Mouse (Mus musculus) heart, adult 8-10 months (tissue): ENCODE results near the gene Adar. TPM values are rescaled to one million over a fixed set of nuclear protein-coding genes. Genes with fewer than 3 reads are reported as not detected.

Source experiments
- DNase-seq: peaks from one replicate; pipeline ENCODE4 v3.0.0; 2022; ENCODE audit warnings: low spot score
- total RNA-seq, 4 experiments: library from RNA; stranded (reverse); gene quantifications; 2 replicates each; pipeline ENCODE4 v1.2.4; 2022

Adar gene
- 10 to 100 TPM; 10.8 to 13.0 (median 12.4) TPM for total RNA-seq

DNA sequence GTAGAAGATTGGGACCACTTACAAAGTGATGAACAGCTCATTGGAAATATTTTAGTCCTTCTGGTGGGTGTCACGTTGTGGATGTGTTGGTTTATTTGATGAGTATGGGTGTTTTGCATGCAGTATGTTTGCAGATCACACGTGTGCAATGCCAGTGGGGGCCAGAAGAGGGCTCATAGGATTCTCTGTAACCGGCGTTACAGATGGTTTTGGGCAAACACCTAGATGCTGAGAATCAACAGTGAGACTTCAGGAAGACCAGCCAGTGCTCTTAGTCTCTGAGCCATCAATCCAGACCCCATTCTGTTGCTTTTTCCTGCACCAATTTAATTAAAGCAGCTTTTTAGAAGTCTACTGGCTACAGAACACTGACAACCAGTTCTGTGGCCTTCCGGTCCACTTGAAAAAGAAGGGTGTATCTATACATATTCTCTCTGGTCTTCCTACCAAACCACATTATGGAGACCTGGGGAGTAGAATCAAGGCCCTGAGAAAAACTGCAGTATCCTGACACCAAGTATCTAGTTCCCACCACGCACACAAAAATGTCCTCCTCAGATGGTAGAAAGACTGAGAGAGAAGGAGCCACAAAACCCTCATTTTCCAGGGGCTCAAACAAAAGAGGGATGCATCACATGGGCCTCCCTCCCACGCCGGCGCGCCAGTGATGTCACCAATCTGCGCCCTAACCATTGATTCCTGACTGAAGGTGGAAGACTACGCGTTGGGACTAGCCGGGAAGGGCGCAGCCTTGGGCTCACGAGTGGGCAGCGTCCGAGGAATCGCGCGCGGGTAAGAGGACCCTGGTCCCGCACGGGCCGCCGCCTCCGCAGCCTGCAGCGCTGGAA is at the start of gene Adar:
TSS of gene Adar (plus strand) at position 664 of the 848 bp plus-strand sequence.
- peak; percentile 70 for DNase-seq

DNA sequence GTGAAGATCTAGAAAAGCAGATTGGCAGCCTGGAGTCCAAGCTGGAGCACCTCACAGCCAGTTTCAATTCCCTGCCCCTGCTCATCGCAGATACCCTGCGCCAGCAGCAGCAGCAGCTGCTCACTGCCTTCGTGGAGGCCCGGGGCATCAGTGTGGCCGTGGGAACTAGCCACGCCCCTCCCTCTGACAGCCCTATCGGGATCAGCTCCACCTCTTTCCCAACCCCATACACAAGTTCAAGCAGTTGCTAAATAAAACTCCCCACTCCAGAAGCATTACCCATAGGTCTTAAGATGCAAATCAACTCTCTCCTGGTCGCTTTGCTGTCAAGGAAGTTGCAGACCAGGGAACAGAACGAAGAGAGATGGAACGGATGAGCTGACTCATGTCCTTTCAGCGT is 47.7 kb upstream of the Adar start:
- no peak for DNase-seq

DNA sequence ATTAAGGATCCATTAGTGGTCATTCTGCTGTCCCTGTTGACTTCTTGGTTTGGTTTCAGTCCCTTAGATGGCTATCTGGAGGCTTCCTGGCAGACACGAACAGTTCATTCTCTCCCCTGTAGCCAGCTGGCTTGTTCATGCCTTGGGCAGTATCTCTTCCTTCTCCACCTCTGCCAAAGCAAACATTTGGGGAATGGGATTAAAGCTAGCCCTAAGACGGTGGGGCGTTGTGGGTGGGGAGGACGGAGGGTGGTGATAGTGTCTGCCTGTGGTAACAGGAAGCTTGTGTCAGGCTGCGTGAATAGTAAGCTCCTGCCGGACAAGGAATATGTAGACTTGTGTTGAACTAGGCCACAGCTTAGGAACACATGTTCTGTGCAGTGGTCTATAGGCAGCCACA is 43.5 kb upstream of the Adar start:
- peak; percentile 9 for DNase-seq

DNA sequence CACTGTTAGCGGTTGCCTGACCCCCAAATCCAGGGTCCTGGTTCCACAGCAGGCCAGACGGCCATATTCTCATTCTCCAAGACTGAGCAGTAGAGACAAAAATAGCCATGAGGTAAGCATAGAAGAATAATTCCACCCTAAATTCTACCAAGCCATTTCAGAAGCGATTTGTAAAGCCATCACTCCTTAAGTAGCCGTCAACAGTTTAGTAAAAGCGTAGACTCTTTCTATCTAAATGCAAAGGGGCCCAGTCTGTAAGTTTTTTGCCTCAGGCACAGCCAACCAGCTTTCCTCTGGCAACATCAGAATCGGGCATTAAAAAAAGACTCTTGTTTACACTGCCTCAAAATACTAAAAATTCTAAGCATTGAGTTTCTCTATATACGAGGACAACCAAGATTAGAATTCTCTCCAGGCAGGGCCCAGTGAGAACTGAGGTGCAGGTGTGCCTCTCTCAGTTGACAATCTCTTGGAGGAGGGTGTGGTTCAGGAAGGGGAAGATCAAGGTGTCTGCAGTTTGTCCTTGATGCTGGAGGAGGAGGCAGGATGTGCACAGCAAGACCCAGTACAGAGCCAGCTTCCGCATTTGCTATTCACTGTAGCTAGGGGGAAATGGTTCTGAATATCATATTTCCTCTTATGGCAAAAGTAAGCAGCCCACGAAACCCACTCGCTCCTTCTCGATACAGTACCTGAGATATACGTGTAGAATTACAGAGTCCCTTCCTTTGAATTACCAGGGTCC is 42.1 kb upstream of the Adar start:
- no peak for DNase-seq

DNA sequence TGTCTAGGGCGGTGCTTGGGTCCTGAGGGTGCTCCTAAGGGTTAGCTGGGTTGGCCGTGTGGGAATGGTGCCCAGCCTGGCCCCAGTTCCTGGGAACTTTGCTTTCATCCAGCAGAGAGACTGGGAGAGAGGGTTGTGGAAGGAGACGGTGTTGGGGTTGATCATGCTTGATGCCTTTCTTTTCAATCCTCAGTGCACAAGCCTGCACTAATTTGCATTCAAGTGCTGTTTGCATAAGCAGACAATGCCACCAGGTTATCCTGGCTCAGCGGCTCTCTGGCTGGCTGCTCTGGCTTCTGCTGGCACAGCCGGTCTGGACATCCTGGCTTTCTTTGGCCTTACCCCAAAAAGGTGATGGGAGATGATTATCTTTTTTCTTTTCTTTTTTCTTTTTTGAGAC is 37.2 kb upstream of the Adar start:
- DNase-seq = no peak

DNA sequence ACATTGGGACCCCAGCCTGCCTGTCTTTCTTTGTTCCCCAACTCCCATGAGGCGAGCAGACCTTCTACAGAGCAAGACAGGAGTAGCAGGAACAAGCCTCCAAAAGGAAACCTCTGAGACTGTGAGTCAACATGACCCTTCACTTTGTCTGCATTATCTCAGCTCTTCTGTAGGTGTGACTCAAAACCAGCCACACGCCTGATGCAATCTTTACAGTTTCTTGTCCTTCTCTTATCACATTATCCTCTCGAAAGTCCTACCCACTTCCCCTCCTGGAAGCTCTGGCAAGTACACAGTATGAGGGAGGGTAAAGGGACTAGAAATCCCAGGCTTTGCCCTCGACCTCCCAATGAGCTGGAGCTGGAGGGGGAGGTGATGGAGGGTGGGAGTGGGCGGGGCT is 28.8 kb upstream of the Adar start:
- no peak for DNase-seq

DNA sequence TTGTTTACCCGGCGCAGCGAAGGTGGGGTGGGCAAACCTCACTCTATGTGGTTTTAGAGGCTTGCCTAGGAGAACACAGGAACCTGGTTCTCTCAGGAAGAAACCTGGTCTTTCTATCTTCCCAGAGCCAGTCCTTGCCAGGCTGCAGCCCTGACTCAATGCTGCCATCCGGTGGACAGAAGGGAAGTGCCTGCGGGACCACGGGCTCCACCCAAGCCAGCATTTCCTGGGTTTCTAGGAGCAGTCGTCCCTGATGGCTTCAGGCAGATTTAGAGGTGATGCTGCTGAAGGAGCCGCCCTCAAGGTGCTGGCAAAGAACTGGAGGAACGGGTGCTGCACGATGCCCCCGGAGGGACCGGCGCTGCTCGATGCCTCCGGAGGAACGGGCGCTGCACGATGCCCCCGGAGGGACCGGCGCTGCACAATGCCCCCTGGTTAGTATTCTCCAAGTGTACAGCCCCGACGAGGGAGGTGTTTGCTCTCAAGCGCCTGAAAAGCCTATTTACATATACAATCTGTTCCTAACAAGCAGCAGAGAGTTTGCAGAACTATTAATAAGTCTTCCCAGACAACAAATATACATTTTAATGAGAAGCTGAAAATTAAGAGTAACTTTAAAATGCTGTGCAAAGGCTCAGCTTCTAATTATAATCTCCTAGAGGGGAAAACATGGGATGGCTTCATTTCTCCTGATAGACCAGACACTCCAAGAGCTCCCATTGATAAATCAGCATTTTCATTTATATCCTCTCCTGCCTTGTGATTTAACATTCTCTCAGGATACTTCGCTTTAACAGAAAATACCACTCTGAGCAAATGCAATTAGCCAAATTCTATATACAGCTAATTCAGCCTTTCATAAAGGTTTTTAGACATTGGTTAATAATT is 25.9 kb upstream of the Adar start:
- DNase-seq = peak; percentile 82

DNA sequence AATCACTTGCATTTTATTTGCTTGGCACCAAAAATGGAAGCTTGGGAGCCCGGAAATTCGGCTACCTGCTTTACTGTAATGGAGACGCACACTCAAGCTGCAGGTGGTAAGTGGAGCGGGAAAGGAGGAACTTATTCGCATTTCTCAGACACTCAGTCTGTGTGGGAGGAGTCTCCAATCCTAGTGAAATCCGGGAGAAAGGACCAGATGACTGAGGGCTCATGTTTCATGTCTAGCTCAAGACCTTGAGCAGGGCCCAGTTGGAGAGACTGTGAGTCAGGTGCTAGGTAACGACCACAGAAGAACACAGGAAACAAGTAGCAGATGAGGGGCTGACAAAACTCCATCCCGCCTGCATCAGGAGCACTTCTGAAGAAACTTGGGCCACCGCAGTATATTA is 23.0 kb upstream of the Adar start:
- DNase-seq = no peak

DNA sequence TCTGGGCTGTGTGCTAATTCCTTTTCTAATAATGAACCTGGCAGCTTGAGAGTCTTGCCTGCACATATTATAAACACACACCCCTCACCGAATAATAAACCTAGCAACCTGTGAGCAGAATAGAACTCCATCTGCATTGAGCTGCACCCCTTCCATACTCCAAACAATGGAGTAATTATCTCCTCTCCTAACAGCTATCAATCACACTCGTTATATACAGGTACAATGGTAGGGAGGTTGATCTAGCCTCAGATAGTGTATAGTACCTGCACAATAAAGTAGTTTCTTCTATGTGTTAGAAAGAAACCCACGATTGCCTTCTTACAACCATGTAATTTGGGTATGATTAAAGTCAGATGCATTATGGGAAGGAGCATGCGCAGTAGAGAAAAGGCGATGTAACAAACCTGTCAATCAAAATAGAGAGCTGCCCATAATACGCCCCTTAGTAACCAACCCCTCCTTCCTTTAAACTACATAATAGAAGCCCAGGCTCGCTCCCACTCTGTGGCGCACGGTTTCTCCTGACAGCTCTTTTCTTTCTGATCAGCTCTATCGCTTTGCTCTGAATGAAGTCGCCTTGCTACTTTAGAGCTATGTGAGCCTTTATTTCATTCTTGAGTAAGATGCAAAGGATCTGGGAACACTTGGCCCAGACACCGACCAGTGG is 18.5 kb upstream of the Adar start:
- DNase-seq = no peak

DNA sequence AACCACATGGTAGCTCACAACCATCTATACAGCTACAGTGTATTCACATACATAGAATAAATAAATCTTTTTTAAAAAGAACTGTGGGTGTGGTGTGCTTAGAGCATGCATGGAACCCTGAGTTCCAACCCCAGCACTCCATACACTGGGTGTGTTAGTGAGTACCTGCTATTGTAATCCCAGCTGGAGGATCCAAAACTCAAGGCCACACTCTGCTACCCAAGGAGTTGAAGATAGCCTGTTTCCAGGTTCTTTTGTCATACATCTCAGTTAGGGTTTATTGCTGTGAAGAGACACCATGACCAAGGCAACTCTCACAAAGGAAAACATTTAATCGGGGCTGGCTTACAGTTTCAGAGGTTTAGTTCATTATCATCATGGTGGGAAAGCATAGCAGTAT is 15.9 kb upstream of the Adar start:
- DNase-seq = no peak

DNA sequence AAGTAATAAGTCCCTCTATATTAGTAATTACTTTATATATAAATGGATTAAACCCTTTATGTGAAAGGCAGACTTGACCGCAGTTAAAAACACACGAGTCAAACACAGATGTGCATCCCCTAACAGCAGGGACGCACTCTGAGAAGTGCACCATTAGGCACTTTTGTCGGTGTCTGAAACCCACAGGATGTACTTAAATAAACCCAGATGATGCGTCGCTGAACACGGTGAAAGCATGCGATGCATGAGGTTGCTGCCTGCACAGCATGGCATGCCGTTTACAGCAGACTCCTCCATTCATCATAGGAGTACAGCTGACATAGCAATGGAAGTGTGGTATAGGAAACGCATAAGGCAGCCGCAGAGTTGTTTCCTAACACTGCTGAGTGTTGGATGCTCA is 14.4 kb upstream of the Adar start:
- DNase-seq = no peak

DNA sequence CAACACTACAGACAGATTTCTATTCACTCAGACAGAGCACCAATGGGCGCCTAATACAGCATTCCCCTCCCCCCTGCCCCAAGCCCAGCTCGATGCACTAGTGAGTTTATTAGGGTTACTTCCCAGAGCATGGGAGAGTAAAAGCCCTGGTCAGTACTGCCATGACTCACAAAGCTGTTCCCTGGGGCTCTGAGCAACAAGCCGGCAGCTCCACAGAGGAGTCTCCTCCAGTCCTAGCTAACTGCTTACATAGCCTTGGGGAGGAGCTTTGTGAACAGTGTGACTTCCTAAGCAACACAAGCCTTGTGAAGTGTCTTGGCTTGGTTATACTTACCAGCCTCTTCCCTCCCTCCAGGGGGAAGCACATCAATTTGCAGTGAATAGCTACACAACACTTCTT is 11.2 kb upstream of the Adar start:
- DNase-seq = no peak

DNA sequence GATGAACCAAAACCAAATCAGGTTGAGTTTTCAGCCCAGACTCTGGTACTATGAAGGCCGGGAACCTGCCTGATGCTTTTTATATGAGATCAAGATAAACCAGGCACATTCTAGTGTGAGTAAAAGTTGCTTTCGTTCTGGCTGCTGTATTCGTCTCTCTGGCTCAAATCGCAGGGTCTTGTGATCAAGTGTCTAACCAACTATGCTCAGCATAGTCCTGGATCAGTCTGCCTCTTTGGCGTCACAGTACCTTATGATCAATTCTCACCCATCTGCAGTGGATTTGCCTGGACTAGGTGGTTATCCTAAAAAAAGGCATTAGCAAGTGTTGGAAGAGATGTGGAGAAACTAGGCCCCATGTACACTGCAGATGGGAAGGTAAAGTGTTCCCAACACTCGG is 10.8 kb upstream of the Adar start:
- no peak for DNase-seq

DNA sequence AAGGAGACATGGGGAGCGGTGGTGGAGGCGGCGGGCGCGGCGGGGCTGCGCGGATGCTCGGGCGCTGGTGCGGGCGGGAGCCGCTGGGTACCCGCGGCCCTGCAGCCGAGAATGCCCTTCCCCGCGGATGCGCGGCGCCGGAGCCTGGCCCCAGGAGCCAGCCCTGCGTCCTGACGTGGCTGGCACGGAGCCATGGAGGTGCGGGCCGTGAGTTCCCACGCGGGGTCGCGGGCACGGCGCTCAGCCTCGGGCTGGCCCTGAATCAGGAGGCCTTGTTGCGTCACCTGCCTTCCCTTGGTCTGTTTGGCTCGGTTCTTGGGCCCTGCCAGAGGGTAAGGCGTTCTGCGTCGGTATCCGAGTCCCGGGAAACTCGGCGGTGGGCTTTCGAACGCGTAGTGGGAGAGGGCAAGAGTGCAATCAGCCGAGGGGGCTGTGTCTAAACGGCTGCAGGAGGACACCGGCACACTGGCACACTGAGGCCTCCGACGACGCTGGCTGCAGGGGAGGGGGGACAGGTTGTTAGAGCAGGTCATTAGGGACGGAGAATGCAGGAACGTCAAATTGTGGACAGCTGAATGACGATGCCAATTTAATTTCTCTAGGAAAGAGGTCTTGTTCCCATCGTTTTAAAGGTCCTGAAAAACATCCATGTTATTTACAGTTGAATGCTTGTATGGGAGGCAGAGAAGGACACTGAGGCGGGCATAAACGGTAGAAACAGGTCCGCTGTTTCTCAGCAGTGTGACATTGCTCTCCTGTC is 565 bp downstream of the Adar start:
- DNase-seq = peak; percentile 2

DNA sequence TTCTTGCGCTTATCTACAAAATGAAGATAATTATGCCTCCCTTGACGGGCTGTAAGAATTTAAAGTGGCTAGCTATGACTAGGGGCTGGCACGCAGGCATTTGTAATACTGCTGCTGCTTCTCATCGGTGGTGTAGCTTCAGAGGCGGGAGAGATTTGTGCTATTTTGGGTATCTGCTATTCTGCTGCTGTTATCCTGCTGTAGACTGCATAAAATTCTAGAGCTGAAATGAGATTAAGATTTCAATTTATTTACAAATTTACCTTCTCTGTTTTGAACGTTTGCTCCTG is 1.1 kb downstream of the Adar start:
- peak; percentile 4 for DNase-seq

DNA sequence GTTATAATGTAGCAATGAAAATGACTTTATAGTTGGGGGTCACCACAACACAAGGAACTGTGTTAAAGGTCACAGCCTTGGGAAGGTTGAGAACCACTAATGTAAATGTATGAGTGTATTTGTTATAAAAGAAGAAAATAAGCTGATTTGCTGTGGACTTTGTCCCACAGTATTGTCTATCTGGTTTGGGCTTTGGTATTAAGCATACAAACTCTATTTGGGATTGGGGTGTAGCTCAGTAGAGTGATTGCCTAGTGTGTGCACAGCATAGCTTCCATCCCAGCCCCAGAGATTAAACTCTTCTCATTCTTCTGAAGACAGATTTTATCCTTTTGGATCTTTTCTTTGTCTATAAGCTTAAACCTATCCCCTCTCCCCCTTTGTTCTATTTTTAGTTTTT is 7.2 kb downstream of the Adar start:
- DNase-seq = no peak

DNA sequence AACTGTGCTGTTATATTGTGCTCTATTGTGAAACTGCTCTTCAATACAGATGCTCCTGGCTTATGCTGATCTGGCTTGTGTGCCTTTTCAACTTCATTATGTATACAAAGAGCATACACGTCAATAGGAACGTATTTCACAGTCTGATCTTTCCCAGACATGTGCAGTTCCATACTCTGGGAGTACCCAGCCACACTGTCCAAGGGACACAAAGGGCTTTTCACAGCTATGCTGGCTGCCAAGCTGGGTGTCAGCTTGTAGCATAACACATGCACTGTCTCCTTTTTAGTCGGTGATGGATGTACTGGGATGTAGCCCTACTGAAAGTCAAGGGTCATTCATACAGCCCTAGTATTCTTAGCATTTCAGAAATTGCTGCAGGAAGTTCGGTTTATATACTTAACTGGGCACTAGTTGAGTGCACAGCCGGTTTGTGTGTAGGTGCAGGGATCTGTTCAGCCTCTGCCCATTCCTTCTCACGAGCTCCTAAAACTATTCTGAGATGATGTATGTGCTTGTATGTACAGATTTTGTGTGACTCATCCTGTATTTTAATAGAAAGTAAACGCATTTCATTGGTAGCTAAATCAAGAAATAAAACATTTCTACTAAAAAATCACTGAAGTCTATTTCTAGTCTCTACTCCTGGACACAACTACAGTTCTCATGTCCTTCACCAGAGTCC is 8.7 kb downstream of the Adar start:
- DNase-seq = no peak

DNA sequence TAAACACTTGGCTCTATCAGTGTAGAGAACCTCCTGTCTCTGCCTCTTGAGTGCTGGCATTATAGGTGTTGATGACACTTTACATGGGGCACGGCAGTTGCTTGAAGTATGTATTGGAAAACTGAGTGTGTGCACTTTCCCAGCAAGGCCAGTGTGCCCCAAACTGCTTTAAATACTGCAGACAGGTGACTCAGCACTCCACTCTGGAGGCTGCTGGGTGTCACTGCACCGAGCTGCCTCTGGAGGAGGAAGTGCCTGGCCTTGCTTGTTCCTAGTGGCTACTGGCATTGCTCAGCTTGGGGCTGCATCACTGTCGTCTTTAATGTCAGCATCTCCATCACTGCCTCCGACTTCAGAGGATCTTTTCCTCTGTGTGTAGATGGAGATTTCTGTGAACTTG is 12.2 kb downstream of the Adar start:
- peak; percentile 18 for DNase-seq

DNA sequence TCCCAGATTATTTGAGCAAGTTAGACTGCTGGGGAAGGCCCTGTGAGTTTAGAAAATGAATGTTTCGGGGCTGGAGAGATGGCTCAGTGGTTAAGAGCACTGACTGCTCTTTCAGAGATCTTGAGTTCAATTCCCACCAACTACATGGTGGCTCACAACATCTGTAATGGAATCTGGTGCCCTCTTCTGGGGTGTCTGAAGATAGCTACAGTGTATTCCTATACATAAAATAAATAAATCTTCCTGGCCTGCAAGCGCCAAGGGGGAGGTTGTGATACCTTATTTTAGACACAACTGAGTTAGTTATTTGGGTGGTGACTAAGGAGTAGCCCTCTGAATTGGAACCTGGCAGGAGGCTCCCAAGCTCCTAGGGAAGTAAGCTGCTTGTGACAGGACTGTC is 14.0 kb downstream of the Adar start:
- DNase-seq = no peak
